Mouse (Mus musculus): ENCODE data around the gene Bcl2a1d.
"Not testable (repeated sequence)": the region's sequence is repeated elsewhere in the genome, so short reads cannot be mapped to it uniquely, and the experiment has no call there.

Bcl2a1d gene

GRCm38 (mm10) chr9:88731728-88732127 lies at the start of gene Bcl2a1d:
Bcl2a1d (minus strand) TSS chr9:88731914.
- not testable (repeated sequence) for DNase-seq (ENCODE audit: low read depth, low spot score)

DNA sequence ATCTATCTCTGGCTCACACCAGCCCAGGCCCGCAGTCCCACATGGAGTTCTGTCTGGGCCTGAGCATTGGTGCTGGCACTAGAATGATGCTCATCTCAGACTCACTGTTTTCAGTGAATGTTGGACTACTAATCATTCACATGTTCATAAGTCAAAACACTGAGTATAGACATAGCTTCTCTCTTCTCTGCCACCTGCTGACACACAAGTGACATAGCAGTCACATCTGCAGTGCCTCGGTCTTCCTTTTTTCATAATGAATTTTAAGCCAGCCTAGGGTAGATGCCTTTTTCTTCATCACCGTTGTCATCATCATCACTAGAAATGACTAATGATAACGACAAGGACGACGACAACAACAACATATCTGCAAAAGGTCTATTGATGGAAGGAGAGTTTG lies 38.5 kb upstream of the Bcl2a1d start:
- DNase-seq (ENCODE audit: low read depth, low spot score) = not testable (repeated sequence)

- not testable (repeated sequence) for DNase-seq (ENCODE audit: low read depth, low spot score)
Measured at GRCm38 (mm10) chr9:88769470-88769869, 37.8 kb upstream of the Bcl2a1d start.

GRCm38 (mm10) chr9:88746687-88747086 lies 15.0 kb upstream of the Bcl2a1d start:
- not testable (repeated sequence) for DNase-seq (ENCODE audit: low read depth, low spot score)

DNA sequence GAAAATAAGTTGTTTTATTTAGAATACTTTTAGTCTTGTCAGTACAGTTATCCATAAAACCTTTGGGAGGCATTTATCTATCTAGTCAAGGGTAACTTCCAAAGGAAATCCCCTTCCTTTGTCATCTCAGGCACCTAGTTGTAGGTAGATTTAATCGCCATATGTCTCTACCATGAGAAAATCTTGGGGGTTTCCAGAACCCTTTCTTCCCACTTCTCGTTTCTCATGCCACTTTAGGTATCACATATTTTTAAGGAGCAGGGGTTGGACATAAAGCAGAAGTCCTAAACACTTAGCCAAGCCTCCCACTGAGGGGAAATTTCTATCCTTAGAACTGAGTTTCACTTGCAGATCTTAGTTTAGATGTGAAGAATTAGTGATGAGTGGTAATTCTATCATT lies 14.3 kb upstream of the Bcl2a1d start:
- DNase-seq (ENCODE audit: low read depth, low spot score) = not testable (repeated sequence)

DNA sequence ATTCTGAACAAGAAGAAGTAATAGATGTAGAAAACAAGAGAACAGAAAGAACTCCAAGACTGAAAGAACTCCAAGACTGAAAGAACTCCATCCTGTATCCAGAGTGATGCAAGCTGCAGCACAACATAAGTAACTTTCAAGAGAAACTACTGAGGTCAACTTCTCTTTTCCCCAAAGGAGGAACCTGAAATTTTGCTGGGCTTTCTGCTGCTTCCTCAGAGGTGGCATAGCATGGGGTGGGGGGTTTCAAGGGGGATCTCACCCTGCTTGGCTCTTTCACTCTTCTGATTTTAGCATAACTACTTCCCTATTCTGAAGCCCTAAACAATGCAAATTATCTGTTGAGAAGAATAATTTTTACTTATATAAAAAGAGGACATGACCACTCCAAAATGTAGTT lies 3.6 kb upstream of the Bcl2a1d start:
- not testable (repeated sequence) for DNase-seq (ENCODE audit: low read depth, low spot score)

GRCm38 (mm10) chr9:88733182-88733581 lies 1.5 kb upstream of the Bcl2a1d start:
- DNase-seq (ENCODE audit: low read depth, low spot score) = not testable (repeated sequence)

- DNase-seq (ENCODE audit: low read depth, low spot score) = not testable (repeated sequence)
Measured at GRCm38 (mm10) chr9:88732334-88732733, 620 bp upstream of the Bcl2a1d start.

- not testable (repeated sequence) for DNase-seq (ENCODE audit: low read depth, low spot score)
Measured at GRCm38 (mm10) chr9:88728311-88728710, 3.4 kb downstream of the Bcl2a1d start.

- not testable (repeated sequence) for DNase-seq (ENCODE audit: low read depth, low spot score)
Measured at GRCm38 (mm10) chr9:88721628-88722027, 10.1 kb downstream of the Bcl2a1d start.

GRCm38 (mm10) chr9:88719989-88720537 lies 11.7 kb downstream of the Bcl2a1d start, which contains the start of gene Mthfsl:
Mthfsl (minus strand) TSS chr9:88720296.
- DNase-seq (ENCODE audit: low read depth, low spot score) = peak; percentile 0

GRCm38 (mm10) chr9:88719073-88719921 lies 12.4 kb downstream of the Bcl2a1d start:
- DNase-seq (ENCODE audit: low read depth, low spot score) = peak; percentile 9

DNA sequence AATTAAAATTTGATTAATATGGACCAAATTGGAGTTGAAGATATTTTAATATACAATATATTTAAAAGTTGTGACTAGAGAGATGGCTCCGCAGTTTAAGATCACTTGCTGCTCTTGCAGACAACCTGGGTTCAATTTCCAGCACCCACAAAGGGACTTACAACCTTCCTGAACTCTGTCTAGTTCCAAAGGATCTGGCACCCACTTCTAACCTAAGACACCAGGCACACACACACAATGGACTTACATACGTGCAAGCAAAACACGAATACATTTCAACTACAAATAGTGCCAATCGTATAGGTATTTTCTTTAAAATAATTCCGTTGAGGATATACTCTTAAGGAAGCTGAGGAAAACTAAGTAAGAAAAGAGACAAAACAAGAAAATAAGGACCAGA lies 13.1 kb downstream of the Bcl2a1d start:
- not testable (repeated sequence) for DNase-seq (ENCODE audit: low read depth, low spot score)

GRCm38 (mm10) chr9:88718140-88718539 lies 13.6 kb downstream of the Bcl2a1d start:
- not testable (repeated sequence) for DNase-seq (ENCODE audit: low read depth, low spot score)

GRCm38 (mm10) chr9:88714515-88714914 lies 17.2 kb downstream of the Bcl2a1d start:
- not testable (repeated sequence) for DNase-seq (ENCODE audit: low read depth, low spot score)

GRCm38 (mm10) chr9:88712164-88712749 lies 19.5 kb downstream of the Bcl2a1d start:
- not testable (repeated sequence) for DNase-seq (ENCODE audit: low read depth, low spot score)

GRCm38 (mm10) chr9:88710910-88711438 lies 20.7 kb downstream of the Bcl2a1d start:
- DNase-seq (ENCODE audit: low read depth, low spot score) = not testable (repeated sequence)

- not testable (repeated sequence) for DNase-seq (ENCODE audit: low read depth, low spot score)
Measured at GRCm38 (mm10) chr9:88710439-88710838, 21.3 kb downstream of the Bcl2a1d start.

DNA sequence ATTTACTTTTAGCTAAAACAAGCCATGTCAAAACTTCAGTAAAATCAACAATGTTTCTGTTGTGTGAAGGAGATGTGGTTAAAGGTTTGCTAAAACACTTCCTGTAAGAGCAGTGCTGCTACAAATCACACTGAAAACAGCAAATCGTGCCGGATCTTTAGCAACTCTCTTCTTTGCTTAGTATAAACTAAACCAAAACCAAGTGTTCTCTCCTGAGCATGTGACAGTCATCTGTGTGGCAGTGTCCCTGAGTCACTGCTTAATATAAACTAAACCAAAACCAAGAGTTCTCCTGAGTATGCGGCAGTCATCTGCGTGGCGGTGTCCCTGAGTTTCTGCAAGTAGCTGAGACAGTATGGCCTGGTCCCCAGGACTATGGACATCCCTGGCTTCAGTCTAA lies 21.9 kb downstream of the Bcl2a1d start:
- not testable (repeated sequence) for DNase-seq (ENCODE audit: low read depth, low spot score)

- DNase-seq (ENCODE audit: low read depth, low spot score) = no peak
Measured at GRCm38 (mm10) chr9:88709304-88709703, 22.4 kb downstream of the Bcl2a1d start.

DNA sequence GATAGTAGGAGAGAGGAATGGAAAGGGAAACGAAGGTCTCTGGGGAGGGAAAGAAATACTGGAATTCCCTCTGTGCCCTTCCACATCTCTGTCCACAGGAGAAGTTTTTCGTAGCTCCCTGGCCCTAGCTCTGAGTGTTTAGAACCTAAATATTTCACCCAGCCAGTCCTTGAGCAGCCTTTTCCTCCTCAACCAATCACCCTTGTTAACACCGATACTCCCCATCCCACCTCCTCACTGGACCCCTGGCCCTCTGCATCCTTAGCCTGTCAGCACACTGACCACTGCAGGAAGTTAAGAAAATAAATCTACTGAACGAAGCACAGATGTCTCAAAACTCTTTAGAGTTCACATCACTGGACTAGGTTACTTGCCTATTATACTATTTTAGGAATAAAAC lies 25.0 kb downstream of the Bcl2a1d start:
- DNase-seq (ENCODE audit: low read depth, low spot score) = no peak

- not testable (repeated sequence) for DNase-seq (ENCODE audit: low read depth, low spot score)
Measured at GRCm38 (mm10) chr9:88705157-88705556, 26.6 kb downstream of the Bcl2a1d start.

Measured in embryo, embryonic 11.5 days (tissue).